Mouse (Mus musculus): Measurements from ENCODE around the gene Usp54. TPM values are rescaled to one million over a fixed set of nuclear protein-coding genes. Genes with fewer than 3 reads are reported as not detected.
"Not testable (repeated sequence)": the region's sequence is repeated elsewhere in the genome, so short reads cannot be mapped to it uniquely, and the experiment has no call there.

Usp54 gene
- polyA plus RNA-seq, 1 experiment from 2014 or later = 1.6 TPM

DNA sequence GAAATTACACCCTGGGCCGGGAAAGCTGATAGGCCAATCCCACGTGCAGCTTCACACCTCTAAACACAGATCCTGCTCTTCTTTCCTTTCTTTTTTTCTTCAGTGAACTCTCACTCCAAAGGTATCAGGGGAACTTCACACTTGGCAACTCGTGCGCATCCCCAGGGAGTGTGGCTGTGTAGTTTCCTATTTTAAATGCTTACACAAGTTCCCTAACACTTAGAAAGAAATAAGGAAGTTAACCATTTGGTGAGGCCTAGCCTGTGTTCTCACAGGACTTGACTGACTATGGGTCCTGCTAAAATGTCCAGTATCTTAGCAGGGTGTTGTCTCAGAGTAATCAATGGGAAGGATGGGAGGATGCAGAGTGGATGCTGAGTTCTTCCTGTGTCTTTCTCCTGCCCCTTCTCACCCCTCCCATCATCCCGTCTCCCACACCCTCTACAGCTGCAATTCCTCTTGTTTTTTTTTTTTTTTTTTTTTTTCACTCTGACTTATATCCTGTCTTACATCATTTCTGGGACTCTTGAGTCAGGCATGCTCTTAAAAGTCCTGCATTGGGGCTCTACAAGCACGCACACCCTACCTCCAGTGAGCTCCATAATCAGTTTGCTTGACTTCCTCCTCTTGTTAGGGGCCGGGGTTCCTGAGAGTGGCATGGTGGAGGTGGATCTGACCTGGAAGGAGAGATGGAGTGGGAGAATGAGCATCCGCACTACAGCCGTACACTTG is 14.0 kb upstream of the Usp54 start:
- no peak for DNase-seq (ENCODE audit: low spot score)

DNA sequence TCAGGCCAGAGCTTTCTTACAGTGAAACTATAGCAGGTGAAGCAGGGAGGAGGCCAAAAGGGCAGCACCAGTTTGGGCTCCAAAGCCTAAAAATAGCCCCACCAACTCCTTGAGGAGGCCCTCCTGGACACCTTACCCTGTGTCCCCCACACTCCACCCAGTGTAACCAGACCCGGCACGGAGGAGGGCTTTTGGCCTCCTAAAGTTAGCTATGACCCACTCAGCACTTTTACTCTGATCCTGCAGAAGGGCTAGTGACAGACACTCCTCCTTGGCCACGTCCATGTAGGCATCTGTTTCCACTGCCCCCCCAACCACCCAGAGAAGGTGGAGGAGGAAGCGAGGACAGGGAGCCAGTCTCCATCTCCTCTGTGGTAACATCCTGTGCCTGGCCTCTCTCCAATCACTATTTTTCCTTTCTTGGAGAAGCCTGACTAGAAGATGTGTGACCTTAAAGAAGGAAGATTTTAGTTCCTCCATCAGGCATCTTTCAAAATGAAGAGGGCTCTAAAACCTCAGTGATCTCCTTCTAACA is 10.9 kb upstream of the Usp54 start:
- DNase-seq (ENCODE audit: low spot score) = no peak

DNA sequence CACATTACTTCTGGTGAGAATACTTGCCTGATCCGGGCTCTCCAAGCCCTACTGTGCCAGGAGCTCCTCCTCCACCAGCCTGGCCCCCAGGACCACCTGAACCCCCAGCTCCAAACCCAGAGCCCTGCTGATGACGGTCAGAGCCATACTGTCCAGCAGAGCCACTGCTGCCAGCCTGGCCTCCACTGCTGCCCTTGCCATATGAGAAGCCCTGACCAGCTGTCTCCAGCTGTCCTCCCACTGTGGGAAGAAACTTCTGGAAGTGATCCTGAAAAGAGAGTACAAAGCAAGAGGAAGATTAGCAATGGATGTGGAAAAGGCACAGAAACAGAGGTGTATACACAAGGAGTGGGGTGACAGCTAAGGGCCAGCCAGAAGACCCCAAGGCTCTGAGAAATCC is 10.1 kb upstream of the Usp54 start:
- DNase-seq (ENCODE audit: low spot score) = no peak

DNA sequence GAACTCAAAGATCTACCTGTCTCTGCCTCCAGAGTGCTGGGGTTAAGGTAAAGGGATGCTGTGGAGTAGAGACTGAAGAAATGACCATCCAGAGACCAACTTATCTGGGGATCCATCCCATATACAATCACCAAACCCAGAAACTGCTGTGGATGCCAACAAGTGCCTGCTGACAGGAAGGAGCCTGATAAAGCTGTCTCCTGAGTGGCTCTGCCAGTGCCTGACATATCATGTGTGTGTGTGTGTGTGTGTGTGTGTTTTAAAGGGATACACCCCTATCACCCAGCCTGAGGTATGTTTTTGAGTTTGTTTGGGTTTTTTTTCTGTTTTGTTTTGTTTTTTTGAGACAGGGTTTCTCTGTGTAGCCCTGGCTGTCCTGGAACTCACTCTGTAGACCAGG is 5.5 kb upstream of the Usp54 start:
- no peak for DNase-seq (ENCODE audit: low spot score)

DNA sequence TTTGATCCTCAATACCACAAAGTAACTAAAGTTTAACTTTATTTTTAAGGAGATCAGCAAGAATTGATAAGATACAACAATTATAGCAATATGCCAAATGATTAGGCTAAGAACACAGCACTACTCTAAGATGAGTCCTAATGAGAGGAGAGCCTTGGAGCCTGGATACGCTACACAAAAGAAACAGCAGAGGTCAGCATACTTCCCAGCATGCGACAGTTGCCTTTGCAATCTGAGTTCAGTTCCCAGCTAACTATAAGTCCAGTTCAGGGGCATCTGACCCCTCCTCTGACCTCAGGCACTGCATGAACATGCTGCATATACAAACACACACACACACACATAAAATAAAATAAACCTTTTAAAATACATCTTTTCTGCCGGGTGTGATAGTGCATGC is 4.7 kb upstream of the Usp54 start:
- DNase-seq (ENCODE audit: low spot score) = no peak

DNA sequence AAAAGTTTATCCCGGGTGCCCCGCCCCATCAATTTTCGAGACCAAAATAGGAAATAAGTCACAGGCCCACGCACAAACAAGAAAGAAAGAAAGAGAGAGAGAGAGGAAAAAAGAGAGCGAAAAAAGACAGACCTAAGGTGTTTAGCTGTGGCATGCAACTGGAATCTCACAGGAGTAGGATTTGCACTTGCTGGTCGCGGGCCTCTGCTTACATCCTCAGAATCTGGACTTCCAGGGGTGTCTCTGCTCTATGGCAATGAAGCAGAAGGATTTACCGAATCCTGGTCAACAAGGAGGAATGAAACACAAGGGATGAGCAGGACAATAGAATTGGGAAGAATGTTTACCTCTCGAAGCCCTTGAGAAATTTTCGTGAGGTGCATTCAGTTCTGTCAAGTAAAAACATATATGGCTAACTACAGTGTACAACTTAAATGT is 594 bp upstream of the Usp54 start:
- no peak for DNase-seq (ENCODE audit: low spot score)

DNA sequence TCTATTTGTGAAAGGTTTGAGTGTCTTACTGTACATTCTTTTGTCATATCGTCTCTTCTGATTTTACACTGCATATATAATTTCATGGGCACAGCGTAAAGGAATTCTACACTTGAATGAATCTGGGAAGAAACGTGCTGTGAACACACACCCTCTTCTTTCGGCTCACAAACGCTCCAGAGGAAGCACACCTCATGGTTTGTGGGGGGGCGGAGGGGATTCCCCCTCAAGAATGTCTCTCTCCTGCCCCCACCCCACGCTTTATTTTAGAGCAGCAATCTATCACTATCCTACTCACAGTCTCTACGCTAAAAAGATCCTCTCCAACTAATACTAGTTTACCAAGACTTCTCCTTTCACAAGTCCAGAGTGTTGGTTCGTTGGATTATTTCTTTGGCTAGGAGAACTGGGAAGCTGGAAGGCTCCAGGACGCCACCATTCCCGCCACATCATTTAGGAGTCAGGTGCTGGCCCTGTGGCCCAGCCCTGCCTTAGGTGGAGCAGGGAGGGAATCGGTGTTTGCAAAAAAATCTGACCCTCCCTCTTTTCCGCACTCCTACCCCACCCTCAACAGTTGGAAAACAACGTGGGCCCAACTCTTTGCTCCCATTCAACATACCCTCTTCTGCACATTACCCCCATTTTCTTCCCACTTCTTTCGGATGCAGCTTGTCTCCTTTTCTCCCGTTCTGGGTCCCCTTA is 794 bp downstream of the Usp54 start:
- DNase-seq (ENCODE audit: low spot score) = peak; percentile 62

DNA sequence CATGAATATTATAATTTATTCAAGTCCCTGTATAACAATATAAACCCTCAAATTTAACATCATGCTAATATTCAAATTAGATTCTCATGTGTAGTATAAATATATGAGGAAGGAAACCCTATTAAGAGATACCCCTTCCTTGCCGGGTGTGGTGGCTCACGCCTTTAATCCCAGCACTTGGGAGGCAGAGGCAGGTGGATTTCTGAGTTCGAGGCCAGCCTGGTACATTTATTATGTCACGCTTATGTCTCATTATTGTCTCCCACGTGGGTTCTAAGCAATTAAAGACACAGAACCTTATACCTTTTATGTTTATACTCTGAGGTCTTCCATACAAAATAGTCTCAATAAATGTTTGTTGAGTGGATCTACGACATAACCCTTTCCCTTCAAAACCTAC is 2.2 kb downstream of the Usp54 start:
- no peak for DNase-seq (ENCODE audit: low spot score)

DNA sequence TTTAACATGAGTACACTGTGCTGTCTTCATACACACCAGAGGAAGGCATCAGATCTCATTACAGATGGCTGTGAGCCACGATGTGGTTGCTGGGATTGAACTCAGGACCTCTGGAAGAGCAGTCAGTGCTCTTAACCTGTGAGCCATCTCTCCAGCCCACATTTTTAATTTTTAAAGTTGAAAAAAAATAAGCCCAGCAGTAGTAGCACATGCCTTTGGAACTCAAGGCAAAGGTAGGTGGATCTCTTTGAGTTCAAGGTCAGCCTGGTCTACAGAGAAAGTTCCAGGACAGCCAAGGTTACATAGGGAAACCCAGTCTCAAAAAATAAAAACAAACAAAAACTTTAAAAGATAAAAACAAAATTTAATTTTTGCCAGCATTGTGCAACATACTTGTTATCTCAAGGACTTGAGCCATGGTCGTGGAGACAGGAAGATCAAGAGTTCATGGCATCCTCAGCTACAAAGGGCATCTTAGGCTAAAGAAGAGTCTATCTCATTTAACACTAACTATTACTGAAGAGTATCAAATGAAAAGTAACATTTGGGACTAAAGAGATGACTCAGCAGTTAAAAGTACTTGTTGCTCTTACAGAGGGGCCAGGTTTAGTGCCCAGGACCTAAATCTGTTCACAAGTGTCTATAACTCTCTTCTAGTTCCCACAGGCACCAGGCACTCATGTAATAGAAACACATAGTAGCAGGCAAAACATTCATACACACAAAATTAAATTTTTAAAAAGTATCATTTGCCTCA is 2.9 kb downstream of the Usp54 start:
- DNase-seq (ENCODE audit: low spot score) = no peak

DNA sequence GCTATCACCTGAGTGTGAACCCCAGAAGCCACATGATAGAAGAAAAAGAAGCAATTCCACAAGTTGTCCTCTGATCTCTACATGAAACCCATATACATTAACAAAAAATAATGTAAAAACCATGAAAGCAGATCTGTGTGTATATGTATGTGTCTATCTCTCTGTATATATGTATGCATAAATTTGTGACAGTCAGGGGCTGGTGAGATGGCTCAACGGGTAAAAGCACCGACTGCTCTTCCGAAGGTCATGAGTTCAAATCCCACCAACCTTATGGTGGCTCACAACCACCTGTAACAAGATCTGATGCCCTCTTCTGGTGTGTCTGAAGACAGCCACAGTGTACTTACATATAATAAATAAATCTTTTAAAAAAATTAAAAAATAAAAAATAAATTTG is 3.9 kb downstream of the Usp54 start:
- not testable (repeated sequence) for DNase-seq (ENCODE audit: low spot score)

DNA sequence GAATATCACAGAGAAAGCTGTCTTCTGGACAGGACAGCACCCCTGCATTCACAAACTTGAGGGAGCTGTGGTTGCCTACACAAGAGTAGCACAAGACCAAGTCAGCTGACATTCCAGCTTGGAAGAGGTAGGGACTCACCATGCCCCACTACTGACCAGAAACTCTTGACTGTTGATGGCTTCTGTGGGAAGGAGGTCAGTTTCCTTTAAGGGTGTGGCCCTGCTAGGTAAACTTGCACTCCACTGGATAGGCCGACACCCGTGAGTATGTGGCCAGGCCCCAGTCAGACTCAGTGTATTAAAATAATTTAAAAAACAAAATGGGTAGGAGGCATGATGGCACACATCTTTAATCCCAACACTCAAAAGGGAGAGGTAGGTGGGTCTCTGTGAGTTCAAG is 5.3 kb downstream of the Usp54 start:
- DNase-seq (ENCODE audit: low spot score) = no peak

DNA sequence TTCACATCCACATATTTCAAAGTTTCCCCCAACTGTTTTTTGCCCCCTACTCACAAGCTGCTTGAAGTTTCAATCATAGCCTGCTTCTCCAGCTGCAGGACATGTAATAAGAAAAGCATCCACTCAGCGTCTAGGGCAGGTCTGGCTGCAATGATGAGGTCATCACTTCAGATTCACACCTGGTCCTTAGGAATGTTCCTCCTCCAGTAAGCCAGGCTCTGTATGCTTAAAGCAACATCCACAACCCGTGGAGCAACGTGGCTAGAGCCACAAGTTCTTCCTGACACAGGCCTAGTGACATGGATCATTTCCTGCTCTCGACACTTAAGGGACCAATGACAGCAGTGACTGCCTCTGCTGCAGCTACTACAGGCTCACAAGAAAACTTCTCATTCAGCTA is 9.6 kb downstream of the Usp54 start:
- DNase-seq (ENCODE audit: low spot score) = no peak

DNA sequence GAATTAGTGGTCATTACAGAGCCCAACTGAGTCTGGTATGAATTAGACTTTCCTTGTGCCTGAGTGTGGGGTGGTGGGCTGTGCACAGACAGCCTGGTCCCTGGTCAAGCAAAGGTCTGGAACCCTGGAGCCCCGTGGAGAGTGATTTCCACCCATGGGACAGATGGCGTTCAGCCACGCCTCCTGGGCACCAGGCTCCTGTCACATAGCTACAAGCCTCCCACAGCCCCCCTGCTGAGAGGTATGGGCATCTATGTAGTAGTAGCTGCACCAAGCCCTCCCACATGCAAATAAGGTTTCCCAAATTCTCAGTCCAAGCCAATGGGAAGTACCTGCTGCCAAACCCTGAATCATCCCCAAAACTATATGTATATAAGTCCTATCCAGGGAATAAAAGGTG is 13.9 kb downstream of the Usp54 start:
- DNase-seq (ENCODE audit: low spot score) = no peak

DNA sequence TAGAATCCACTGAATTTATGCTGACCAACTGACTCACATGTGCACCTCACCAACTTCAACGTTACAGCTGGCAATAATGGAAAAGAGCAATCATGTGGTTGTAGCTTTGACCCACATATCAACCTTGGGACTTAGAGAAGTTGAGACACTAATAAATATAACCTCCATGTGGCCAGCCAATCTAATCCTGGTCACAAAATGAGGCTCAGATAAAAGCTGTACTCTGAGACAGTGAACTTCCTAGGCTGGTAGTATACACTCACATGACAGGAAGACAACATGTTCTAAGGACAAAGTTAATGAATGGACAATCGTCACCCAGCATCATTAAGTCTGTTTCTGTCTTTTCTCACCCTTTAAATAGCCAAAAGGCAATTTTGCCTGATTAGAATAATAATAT is 14.4 kb downstream of the Usp54 start:
- no peak for DNase-seq (ENCODE audit: low spot score)

DNA sequence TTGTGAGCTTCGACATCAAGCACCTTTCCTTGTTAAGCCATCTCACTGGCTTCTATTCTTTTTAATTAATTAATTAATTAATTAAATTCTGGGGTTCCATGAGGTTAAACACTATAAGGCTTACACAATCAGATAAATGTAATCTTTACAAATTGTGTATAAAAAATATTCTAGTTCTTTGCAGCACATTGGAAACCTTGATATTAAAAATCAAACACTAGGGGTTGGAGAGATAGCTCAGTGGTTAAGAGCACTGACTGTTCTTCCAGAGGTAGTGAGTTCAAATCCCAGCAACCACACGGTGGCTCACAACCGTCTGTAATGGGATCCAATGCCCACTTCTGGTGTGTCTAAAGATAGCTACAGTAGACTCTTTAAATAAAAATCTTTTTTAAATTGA is 18.0 kb downstream of the Usp54 start:
- no peak for DNase-seq (ENCODE audit: low spot score)

DNA sequence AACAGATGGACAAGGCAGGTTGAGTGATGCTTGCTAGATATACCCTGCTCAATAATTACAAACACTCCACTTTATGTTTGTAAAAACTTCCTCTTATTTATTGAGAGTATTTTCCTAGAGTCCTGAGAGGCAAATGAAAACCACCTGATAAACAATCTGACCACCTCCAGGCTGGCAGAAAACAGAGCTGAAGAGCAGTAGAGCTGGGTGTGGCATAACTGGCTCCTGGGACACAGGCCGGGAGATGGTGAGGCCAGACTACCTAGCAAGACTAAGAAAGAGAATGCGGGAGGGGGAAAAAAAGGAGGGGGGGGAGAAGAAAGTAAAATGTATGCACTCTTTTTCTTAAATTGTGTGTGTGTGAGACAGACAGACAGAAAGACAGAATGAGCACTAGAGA is 18.5 kb downstream of the Usp54 start:
- no peak for DNase-seq (ENCODE audit: low spot score)

DNA sequence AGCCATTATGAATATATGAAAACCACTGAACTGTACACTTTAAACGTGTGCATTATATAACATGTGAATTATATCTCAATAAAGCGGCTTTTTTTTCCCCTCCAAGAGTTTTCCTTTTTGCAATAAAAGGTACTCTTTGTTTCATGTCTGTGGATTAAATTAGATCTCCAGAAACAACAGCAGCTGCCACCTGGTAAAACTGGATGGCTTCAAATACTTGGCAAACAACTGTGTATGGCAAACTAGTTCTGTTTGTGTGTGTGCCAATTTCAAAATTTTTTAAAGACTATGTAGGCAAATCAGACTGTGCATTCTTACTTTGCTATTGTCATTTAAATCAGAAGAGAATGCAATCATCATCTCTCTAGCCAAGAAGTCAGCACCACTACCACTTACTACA is 19.0 kb downstream of the Usp54 start:
- DNase-seq (ENCODE audit: low spot score) = no peak

DNA sequence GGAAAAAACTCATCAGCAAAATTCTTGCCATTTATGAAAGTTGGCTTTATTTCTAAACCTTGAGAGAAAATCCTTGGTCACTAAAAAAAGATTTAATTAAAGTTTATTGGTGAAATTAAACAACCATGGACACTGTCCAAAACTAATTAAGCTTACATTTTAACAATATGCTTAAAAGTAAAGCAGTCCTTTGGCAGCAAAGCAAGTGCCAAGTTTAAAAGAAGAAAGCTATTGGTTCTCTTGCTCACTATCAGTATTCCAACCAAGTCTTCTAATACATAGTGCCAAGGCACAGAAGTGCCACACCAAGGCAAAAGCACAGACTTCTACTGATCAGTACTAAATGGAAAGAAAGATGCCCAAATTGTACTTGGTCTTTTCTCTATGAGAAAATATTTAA is 21.7 kb downstream of the Usp54 start:
- DNase-seq (ENCODE audit: low spot score) = no peak

DNA sequence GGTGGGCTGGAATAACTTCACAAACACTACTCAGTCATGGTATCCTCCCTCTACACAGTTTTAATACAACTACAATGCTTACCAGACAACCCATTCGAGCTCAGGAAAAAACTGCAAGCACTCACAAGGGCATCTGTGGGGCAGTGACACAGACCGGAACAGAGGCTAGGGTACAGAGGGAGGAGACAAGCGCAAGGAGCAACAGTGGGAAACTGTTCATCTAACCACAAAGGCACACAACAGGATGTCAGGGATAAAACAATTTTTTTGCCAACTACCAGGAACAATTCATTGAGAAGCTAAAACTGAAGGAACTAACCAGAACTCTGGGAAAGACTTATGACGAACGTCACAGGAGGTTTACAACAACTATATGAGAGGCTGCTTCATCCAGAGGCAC is 22.7 kb downstream of the Usp54 start:
- DNase-seq (ENCODE audit: low spot score) = peak; percentile 29

DNA sequence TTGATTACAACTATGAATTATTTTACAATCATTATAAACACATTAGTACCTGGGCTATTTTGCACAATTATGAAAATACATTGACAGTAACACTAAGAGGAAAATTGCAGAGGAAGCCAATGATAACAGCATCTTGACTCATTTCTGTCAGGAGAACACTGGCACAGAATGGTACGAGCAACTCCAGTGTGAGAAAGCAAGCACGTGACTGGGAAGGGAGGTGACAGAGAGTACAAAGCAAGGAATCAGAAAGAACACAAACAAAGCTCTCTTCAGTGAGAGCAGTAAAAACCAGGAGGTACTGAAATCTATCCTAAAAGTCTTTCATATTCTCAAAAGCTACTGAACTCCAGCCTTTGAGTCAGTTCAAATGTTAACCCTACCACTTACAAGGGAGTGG is 24.4 kb downstream of the Usp54 start:
- no peak for DNase-seq (ENCODE audit: low spot score)

DNA sequence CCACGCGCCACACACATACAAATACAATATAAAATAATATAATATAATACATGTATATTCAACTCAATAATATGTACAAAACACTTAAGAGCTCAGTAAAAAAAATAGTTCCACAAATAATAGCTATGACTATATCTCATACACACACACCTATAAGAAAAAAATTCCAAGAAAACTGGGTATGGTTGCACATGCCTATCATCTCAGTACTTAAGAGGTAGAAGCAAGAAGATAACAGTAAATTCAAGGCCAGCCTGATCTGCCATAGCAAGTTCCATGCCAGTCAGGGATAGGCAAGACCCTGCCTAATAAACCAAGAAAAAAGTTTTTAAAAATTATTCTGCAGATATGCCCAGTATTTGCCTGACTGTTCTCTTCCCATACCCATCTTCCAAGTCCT is 25.8 kb downstream of the Usp54 start:
- DNase-seq (ENCODE audit: low spot score) = no peak

DNA sequence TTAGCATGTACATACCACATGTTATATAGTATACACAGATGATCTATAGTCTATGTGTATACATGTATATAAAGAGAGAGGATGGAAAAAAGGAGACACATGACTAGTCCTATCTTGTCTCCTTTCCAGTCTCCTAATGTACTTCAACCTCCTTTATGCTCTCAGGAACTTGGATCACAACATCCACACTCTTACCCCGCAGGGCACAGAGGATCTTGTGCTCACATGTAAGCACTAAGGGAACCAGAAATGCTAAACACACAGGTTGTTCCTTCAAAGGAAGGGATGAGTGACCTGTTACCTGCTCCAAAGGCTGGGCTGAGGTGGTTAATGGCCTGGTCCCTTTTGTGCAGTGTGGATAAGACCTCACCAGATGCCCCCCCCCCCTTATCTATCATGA is 28.0 kb downstream of the Usp54 start:
- no peak for DNase-seq (ENCODE audit: low spot score)

Data from thymus, postnatal 0 days (tissue).